Mouse (Mus musculus): ENCODE data around the gene Cacnb2. TPM values are rescaled to one million over a fixed set of nuclear protein-coding genes. Genes with fewer than 3 reads are reported as not detected.

Gene Cacnb2
- total RNA-seq, 4 experiments from 2014 or later = 53.2 to 64.7 (median 60.3) TPM

DNA sequence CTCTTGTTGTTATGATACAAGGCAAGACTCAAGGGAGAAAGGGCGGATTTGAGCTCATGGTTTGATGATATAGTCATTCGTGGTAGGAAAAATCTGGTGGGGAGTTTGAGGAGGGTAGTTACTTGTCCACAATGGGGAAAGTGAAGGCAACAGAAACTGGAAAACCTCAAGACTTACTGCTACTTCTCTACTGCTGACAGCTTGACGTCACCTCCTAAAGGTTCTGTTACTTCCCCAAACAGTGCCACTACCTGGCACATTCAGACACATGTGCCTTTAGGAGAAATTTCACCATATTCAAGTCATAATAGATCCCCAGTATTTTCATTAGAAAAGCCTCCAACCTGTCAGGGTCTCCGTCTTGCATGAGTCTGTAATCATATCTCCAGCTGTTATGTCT is 167.7 kb downstream of the Cacnb2 start:
- no peak for DNase-seq (ENCODE audit: low spot score in 2 of 2)

- DNase-seq (ENCODE audit: low spot score in 2 of 2) = no peak
These were observed 171.5 kb downstream of the Cacnb2 start for GRCm38 (mm10) chr2:14774375-14774774.

- no peak for DNase-seq (ENCODE audit: low spot score in 2 of 2)
These were observed 172.1 kb downstream of the Cacnb2 start for GRCm38 (mm10) chr2:14774857-14775495.

- no peak for DNase-seq (ENCODE audit: low spot score in 2 of 2)
These were observed 185.1 kb downstream of the Cacnb2 start for GRCm38 (mm10) chr2:14787983-14788382.

GRCm38 (mm10) chr2:14801446-14802046 is 198.7 kb downstream of the Cacnb2 start:
- no peak for DNase-seq (ENCODE audit: low spot score in 2 of 2)

- DNase-seq (ENCODE audit: low spot score in 2 of 2) = no peak
These were observed 204.9 kb downstream of the Cacnb2 start for GRCm38 (mm10) chr2:14807650-14808347.

DNA sequence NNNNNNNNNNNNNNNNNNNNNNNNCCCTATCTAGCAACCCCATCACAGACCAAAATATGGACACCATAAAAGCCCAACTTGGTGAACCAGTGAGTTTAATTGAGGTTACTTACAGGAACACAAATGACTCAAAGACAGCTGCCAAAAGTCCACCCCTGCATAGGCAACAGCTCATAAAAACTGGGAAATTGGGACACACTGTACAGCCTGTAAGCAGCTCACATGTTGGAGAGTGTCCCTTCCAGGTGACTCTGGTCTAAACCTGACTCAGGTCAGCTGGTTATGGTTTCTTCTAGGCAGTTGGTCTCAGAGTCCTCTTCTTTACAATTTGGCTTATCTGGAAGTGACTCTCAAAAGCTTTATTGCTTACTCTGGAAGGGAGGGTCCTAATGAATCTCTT is 212.1 kb downstream of the Cacnb2 start:
- peak in 1 of 2 experiments; percentile 15 for DNase-seq (ENCODE audit: low spot score in 2 of 2)

DNA sequence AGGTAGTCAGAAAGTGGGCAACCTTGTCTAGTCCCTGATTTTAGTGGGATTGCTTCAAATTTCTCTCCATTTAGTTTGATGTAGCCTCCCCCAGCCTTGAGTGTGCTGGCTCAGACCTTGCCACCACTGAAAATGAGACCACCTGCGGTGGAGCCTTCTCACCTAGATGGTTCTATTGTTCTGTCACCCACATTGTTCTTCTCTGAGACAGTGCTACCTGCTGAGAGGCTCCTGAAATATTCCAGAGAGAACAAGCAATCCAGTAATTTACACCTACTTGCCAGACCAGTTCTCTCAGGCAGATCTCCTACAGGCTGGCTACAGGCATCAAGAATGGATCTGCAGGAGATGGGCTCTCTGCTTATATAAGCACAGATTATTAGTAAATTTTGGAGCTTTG is 215.8 kb downstream of the Cacnb2 start:
- no peak for DNase-seq (ENCODE audit: low spot score in 2 of 2)

DNA sequence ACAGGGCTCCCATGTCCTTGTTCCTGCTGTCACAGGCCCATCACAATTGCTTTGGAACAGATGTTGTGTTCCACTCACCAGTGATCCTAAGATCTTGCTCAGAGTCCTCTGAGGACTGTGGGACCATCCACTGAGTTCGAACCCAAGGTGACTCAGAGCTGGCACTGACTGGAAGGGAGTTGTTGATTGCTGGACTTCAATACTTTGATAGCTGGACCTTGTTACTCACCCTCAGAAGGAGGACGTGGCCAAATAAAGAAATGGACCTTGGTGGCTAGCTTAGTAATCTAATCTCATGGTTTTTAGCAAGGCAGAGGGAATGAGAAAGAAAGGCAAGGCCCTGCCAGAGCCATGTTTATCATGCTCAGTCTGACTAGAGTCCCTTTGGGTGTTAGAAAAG is 218.1 kb downstream of the Cacnb2 start:
- DNase-seq (ENCODE audit: low spot score in 2 of 2) = no peak

DNA sequence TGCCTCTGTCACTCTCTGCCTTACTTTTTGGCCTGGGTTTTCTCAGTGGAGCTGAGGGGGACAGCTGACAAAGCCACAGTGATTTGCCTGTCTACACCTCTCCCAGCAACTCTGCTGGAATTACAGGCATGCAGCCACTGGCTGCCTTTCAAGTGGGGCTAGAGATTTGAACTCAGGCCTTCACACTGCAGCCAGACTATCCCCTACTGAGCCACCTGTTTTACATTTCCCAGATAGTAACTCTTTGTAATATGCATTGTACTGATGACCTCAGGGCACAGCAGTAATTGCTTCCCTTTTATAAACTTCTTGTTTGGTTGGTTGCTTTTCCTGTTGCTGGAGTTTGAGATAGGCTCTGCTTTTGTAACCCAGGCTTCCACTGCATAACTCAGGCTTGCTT is 220.2 kb downstream of the Cacnb2 start:
- DNase-seq (ENCODE audit: low spot score in 2 of 2) = no peak

- no peak for DNase-seq (ENCODE audit: low spot score in 2 of 2)
These were observed 221.0 kb downstream of the Cacnb2 start for GRCm38 (mm10) chr2:14823816-14824348.

- no peak for DNase-seq (ENCODE audit: low spot score in 2 of 2)
These were observed 222.3 kb downstream of the Cacnb2 start for GRCm38 (mm10) chr2:14825146-14825545.

GRCm38 (mm10) chr2:14829451-14829850 is 226.6 kb downstream of the Cacnb2 start:
- DNase-seq (ENCODE audit: low spot score in 2 of 2) = no peak

- DNase-seq (ENCODE audit: low spot score in 2 of 2) = no peak
These were observed 228.4 kb downstream of the Cacnb2 start for GRCm38 (mm10) chr2:14831308-14831707.

DNA sequence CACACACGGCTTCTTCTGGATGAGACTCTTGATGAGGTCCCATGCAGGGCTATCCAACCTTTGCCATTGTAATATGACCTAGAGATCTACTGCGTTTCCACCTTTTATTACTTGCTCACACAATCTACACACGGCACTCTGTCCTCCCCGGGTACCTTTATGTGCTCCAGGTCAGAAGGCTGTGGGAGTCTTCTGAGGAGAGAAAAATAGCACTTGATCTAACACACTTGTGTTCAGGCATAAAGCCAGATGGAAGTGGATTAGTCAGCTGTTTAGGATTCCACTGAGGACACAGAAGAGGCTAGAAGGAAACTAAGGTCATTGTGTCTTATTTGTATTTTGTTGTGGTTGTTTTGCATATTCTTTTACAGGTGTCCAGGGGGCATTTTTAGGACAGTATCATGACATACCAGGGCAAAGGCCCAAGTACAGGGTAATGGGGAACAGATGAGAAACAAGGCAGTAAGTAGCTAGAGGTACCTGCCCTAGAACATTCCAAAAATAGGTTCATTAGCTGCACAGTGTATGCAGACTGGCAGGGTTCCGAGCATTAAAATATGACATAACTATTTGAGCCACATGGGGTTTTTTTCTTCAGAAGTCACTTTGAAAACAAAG is 231.9 kb downstream of the Cacnb2 start:
- no peak for DNase-seq (ENCODE audit: low spot score in 2 of 2)

DNA sequence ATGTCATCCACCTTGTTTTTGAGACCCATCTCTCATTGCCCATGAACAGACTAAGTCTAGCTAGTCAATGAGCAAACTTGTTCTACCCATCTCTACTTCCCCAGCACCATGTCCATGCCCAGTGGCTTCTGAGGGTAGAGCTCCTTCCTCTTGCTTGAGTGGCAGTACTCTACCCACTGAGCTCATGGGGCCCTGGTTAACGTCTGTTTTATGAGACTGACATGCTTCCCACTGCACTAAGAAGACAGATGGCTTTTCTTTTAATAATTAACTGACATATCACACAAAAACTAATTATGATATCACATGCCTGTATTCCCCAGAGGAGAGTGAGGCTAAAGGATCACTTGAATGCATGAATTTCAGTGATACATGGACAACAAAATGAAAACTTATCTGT is 238.4 kb downstream of the Cacnb2 start:
- DNase-seq (ENCODE audit: low spot score in 2 of 2) = no peak

DNA sequence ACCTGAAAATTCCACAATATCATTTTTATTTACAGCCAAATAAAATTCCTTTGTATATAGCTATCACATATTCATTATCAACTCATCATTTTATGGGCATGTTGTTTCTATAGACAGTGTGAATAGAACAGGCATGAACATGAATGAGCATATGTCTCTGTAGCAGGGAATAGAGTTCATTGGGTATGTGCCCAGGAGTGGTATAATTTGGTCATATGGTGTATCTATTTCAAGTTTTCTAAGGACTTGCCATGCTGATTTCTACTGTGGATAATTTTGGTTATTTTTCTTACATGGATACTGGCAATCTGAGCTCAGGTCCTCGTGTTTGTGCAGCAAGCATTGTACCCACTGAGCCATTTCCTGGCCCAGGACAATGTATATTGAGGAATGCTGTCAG is 243.8 kb downstream of the Cacnb2 start:
- no peak for DNase-seq (ENCODE audit: low spot score in 2 of 2)

DNA sequence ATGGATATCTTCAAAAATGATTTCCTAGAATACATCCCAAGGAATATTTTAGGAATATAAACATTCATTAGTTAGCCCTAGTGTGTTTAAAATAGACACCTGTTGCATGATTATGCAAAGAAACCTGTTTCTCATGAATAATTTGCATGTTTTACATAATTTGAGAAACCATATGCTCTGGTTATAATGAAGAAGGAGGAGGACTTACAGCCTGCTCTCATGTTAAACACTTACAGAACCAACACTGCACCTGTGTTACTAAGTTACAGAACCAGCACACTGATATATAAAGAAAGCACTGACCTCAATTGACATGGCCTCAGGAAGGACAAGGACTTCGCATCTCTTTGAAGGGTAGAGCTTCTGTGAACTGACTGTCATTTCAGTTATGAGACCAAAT is 244.3 kb downstream of the Cacnb2 start:
- DNase-seq (ENCODE audit: low spot score in 2 of 2) = no peak

- DNase-seq (ENCODE audit: low spot score in 2 of 2) = no peak
These were observed 247.9 kb downstream of the Cacnb2 start for GRCm38 (mm10) chr2:14850831-14851230.

DNA sequence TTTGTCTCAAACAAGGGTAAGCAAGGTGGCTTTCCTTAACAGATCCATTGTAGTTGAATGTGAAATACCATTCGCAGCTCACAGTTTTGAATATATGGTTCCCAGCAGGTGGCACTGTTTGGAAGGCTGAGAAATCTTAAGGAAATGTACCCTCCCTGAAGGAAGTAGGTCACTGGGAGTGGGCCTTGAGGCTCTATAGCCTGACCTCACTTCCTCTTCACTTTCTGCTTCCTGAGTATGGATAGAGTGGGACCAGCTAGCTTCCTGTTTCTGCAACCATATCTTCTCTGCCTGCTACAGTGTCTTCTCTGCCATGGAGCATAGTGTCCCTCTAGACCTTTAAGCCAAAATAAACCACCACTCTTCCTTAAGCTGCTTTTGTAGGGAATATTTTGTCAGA is 248.5 kb downstream of the Cacnb2 start:
- no peak for DNase-seq (ENCODE audit: low spot score in 2 of 2)

DNA sequence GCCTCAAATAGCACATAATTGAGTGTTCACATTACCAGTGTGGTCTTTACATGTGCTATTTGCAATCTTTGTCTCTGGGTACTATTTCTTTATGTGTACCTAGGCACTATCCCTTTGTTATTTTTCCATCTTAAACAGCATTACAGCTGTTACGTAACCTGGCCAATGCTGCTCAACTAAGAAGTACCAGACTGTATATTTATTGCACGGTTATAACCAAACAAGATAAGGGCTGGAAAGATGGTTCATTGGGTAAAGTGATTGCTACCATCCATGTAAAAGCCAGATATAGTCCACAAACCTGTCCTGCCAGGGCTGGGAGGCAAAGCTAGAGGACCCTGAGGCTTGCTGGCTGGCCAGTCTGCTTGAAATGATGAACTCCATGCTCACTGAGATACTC is 251.2 kb downstream of the Cacnb2 start:
- DNase-seq (ENCODE audit: low spot score in 2 of 2) = no peak

- no peak for DNase-seq (ENCODE audit: low spot score in 2 of 2)
These were observed 255.4 kb downstream of the Cacnb2 start for GRCm38 (mm10) chr2:14858301-14858700.
